Mouse (Mus musculus): ENCODE measurements around the gene Zfp882.
"Not testable (repeated sequence)": the region's sequence is repeated elsewhere in the genome, so short reads cannot be mapped to it uniquely, and the experiment has no call there.

The Zfp882 gene

GRCm38 (mm10) chr8:71952961-71953700 is 44.7 kb downstream of the Zfp882 start:
- not testable (repeated sequence) for DNase-seq

GRCm38 (mm10) chr8:71954666-71955065 is 46.3 kb downstream of the Zfp882 start:
- DNase-seq = no peak

DNA sequence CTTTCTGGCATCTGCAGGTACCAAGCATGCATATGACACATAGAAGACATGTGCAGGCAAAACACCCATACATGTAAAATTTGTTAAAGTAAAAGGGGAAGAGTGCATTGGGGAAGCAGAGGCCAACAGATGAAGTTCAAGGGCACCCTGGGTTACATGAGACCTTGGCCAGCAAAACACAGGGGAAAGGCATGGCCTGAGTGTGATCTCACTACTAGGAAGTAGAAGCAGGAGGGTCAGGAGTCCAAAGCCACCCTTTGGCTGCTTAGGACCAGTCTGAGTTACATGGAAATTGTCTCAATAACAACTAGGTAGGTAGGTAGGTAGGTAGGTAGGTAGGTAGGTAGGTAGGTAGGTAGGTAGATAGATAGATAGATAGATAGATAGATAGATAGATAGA is 52.1 kb downstream of the Zfp882 start:
- no peak for DNase-seq

- DNase-seq = no peak
Measured at GRCm38 (mm10) chr8:71961796-71962195, 53.4 kb downstream of the Zfp882 start.

- DNase-seq = no peak
Measured at GRCm38 (mm10) chr8:71964051-71964450, 55.6 kb downstream of the Zfp882 start.

GRCm38 (mm10) chr8:71965166-71965565 is 56.8 kb downstream of the Zfp882 start:
- no peak for DNase-seq
